Mouse (Mus musculus) kidney, embryonic 16.5 days (tissue): ENCODE data around the gene Vmn2r74. TPM values are rescaled to one million over a fixed set of nuclear protein-coding genes. Genes with fewer than 3 reads are reported as not detected.

Source experiments
- ATAC-seq: fragments of 200-750 bp; cut with Nextera tagmentation; 2 replicates; pipeline ENCODE4 v1.8.0; 2017; ENCODE audit warnings: moderate TSS enrichment; ENCODE audit not compliant: low FRiP score, low TSS enrichment
- H3K27ac ChIP-seq: fragments of 300-500 bp; sonication (generic); 2 replicates; pipeline ENCODE4 v1.5.1; 2014; ENCODE audit warnings: low read length
- H3K27me3 ChIP-seq: fragments of 300-500 bp; sonication (generic); 2 replicates; pipeline ENCODE4 v1.6.1; 2014; ENCODE audit warnings: low read length, control low read depth, mixed read lengths; ENCODE audit not compliant: insufficient read depth
- H3K36me3 ChIP-seq: fragments of 300-500 bp; sonication (generic); 2 replicates; pipeline ENCODE4 v1.6.1; 2014; ENCODE audit warnings: low read length, control low read depth, mixed read lengths; ENCODE audit not compliant: insufficient read depth
- H3K4me1 ChIP-seq: fragments of 300-500 bp; sonication (generic); 2 replicates; pipeline ENCODE4 v1.6.1; 2014; ENCODE audit warnings: low read length, control low read depth, mixed read lengths; ENCODE audit not compliant: insufficient read depth
- H3K4me2 ChIP-seq: fragments of 300-500 bp; sonication (generic); replicated peaks from 2 replicates; pipeline ENCODE4 v1.6.1; 2014; ENCODE audit warnings: low read depth, low read length
- H3K4me3 ChIP-seq: fragments of 300-500 bp; sonication (generic); 2 replicates; pipeline ENCODE4 v1.5.1; 2014; ENCODE audit warnings: mild to moderate bottlenecking, low read length
- H3K9ac ChIP-seq: fragments of 300-500 bp; sonication (generic); replicated peaks from 2 replicates; pipeline ENCODE4 v1.6.1; 2014; ENCODE audit warnings: low read length
- H3K9me3 ChIP-seq: fragments of 300-500 bp; sonication (generic); 2 replicates; pipeline ENCODE4 v1.6.1; 2016; ENCODE audit warnings: low read length, control low read depth
- WGBS: fragments of 180-500 bp; shearing (Covaris S2); extraction: QIAGEN DNeasy Blood & Tissue Kit; methylation state at CpG from one replicate; pipeline ENCODE4 v1.1.7; 2014; 5-methylcytosine and 5-hydroxymethylcytosine counted together
- polyA plus RNA-seq: library from polyadenylated mRNA; unstranded; fragments of >200 nt; fragmentation: Nextera tagmentation; extraction: Ambion mirVana; gene quantifications from 2 replicates; pipeline ENCODE4 v1.2.1, GENCODE M21; 2015

Vmn2r74 gene
- not detected in 2 replicates for polyA plus RNA-seq

GRCm38 (mm10) chr7:85961529-85961928, at the start of gene Vmn2r74:
Gene Vmn2r74, minus strand, starts transcription at chr7:85961629.
- Histone ChIP-seq H3K4me1 (no peaks in the 10 kb centered on the region), H3K4me3 (no peak within 1 kb of the TSS), H3K27me3 (no peaks in the 10 kb centered on the region), H3K9me3 (no peaks in the 10 kb centered on the region), H3K4me2 (no peak within 1 kb of the TSS), H3K9ac (no peak within 1 kb of the TSS), H3K36me3 (no peaks in the 10 kb centered on the region), H3K27ac (no peak within 1 kb of the TSS)
- no peak for ATAC-seq

- H3K4me1 ChIP-seq, result no peaks in the 10 kb centered on the region
- 83% methylated on average over 2 of the region's 2 CpGs for WGBS
Measured at GRCm38 (mm10) chr7:86007533-86007932, 46.1 kb upstream of the Vmn2r74 start.

More at GRCm38 (mm10) chr7:86007533-86007932, 46.1 kb upstream of the Vmn2r74 start:
- no peaks in the 10 kb centered on the region for H3K27me3 ChIP-seq
- no peak overlapping the region for H3K9ac ChIP-seq
- no peaks in the 10 kb centered on the region for H3K36me3 ChIP-seq
- H3K4me2 ChIP-seq, result no peak overlapping the region
- ATAC-seq, result no peak
- H3K4me3 ChIP-seq, result no peak overlapping the region
- H3K9me3 ChIP-seq, result peaks cover 11% of the 10 kb centered on the region
- H3K27ac ChIP-seq, result no peak overlapping the region

Other genes with a start within 250 kb of the Vmn2r74 start
- gene Vmn2r72, start 206.5 kb downstream of the Vmn2r74 start, polyA plus RNA-seq, result not detected in 2 replicates
- not detected in 2 replicates for gene Vmn2r73, start 85.4 kb downstream of the Vmn2r74 start, polyA plus RNA-seq
- gene Vmn2r75, start 210.1 kb upstream of the Vmn2r74 start, polyA plus RNA-seq, result not detected in 2 replicates